Mouse (Mus musculus) E14TG2a.4 (cell line): ENCODE measurements around the gene Gtpbp1.

ENCODE experiments used
- CTCF ChIP-seq: conservative IDR thresholded peaks from 2 replicates; pipeline ENCODE4 v1.5.1; 2014; ENCODE audit warnings: low read length
- NANOG ChIP-seq: IDR thresholded peaks from 2 replicates; pipeline ENCODE4 v1.6.1; 2014; ENCODE audit warnings: borderline replicate concordance, low read length, mixed read lengths
- POU5F1 ChIP-seq: IDR thresholded peaks from 2 replicates; pipeline ENCODE4 v1.6.1; 2014; ENCODE audit warnings: low read length, borderline replicate concordance

DNA sequence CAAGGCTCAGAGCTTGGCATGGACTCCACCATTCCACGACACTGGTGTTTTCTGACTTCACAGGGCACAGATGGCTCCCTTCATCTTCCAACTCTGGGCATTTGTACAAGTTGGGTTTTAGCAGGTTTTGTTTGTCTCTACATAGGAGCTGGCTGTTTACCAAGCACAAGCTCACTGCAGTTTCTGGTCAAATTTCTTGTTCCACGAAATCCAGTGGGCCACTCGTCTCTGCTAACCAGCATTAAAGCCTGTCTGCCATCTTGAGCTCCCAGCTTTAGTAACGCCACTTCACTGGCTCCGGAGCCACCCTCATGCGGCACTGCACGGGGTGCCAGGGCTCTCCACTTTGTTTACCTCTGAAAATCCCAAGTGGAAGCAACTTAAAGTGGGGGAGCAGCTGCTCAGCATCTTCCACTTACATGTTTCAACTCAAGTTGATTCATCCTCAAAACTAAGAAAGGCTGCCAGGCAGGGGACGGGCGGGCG lies 76.0 kb downstream of the Gtpbp1 start:
- TF ChIP-seq NANOG (no peak), CTCF (no peak), POU5F1 (no peak)
